Mouse (Mus musculus) thymus, adult 2 months (tissue): ENCODE results near the gene Pccb. TPM values are rescaled to one million over a fixed set of nuclear protein-coding genes. Genes with fewer than 3 reads are reported as not detected.
A peak's percentile ranks its signal among the peaks of the same experiment; 100 is the strongest.

Source experiments
- DNase-seq: peaks from one replicate; pipeline ENCODE4 v3.0.0; 2021
- H3K27ac ChIP-seq: fragments of 200-500 bp; 2 replicates; pipeline ENCODE4 v1.5.1; 2012; ENCODE audit warnings: low read length, control low read depth; ENCODE audit not compliant: control insufficient read depth, insufficient read depth
- H3K27me3 ChIP-seq: fragments of 200-500 bp; 2 replicates; pipeline ENCODE4 v1.6.1; 2012; ENCODE audit warnings: mild to moderate bottlenecking, low read length, moderate library complexity, mixed read lengths; ENCODE audit not compliant: control insufficient read depth, insufficient read depth
- H3K36me3 ChIP-seq: fragments of 200-500 bp; 2 replicates; pipeline ENCODE4 v1.6.1; 2012; ENCODE audit warnings: mild to moderate bottlenecking, low read length, moderate library complexity; ENCODE audit not compliant: control insufficient read depth, insufficient read depth
- H3K4me1 ChIP-seq: fragments of 200-500 bp; replicated peaks from 2 replicates; pipeline ENCODE4 v1.6.1; 2012; ENCODE audit warnings: low read length; ENCODE audit not compliant: control insufficient read depth, insufficient read depth
- H3K4me3 ChIP-seq: fragments of 200-500 bp; 2 replicates; pipeline ENCODE4 v1.5.1; 2012; ENCODE audit warnings: mild to moderate bottlenecking, low read length, control low read depth, moderate library complexity; ENCODE audit not compliant: control insufficient read depth, insufficient read depth
- CTCF ChIP-seq: fragments of 200-500 bp; IDR thresholded peaks from 2 replicates; pipeline ENCODE4 v1.5.1; 2012; ENCODE audit warnings: mild to moderate bottlenecking, control low read depth, low read length, moderate library complexity, borderline replicate concordance; ENCODE audit not compliant: control insufficient read depth, poor library complexity, insufficient read depth; ENCODE audit errors: extremely low read depth
- POLR2A ChIP-seq: fragments of 200-500 bp; IDR thresholded peaks from 2 replicates; pipeline ENCODE4 v1.6.1; 2012; ENCODE audit warnings: mild to moderate bottlenecking, low read length, control low read depth, moderate library complexity; ENCODE audit not compliant: control insufficient read depth, poor library complexity, insufficient read depth; ENCODE audit errors: extremely low read depth
- WGBS: fragments of 180-500 bp; shearing (Covaris S2); methylation state at CpG from one replicate; pipeline ENCODE4 v1.1.7; 2018; 5-methylcytosine and 5-hydroxymethylcytosine counted together
- polyA plus RNA-seq: library from polyadenylated mRNA; depleted of rRNA; stranded (reverse); fragments of >200 nt; gene quantifications from 2 replicates; pipeline ENCODE4 v1.2.3, GENCODE M21; 2012

Gene Pccb
- polyA plus RNA-seq, 1 experiment: 43.8 TPM

DNA sequence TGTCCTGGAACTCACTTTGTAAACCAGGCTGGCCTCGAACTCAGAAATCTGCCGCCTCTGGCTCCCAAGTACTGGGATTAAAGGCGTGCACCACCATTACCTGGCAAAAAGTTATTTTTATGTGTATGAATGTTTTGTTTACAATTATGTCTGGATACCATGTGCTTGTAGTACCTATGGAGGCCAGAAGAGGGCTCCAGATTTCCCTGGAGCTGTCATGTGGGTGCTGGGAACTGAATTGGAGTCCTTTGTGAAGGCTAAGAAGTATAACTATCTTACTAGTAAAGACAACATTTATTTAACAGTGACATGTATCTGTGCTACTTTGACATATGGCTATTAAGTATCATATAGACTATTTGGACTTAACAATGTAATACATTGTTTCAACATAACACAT is 35.1 kb upstream of the Pccb start:
- Histone ChIP-seq H3K27ac (no peak overlapping the region), H3K4me1 (no peaks in the 10 kb centered on the region), H3K36me3 (no peaks in the 10 kb centered on the region), H3K4me3 (no peak overlapping the region), H3K27me3 (no peaks in the 10 kb centered on the region)
- 96% methylated on average over 3 of the region's 3 CpGs for WGBS
- DNase-seq: no peak
- TF ChIP-seq CTCF (no peak), POLR2A (no peak)

- H3K4me1 ChIP-seq: peaks cover 6% of the 10 kb centered on the region
- no peak overlapping the region for H3K4me3 ChIP-seq
- no peaks in the 10 kb centered on the region for H3K27me3 ChIP-seq
- WGBS: 97% methylated on average over 3 of the region's 3 CpGs
- no peak for TF ChIP-seq CTCF
- no peak for TF ChIP-seq POLR2A
- no peak for DNase-seq
- no peak overlapping the region for H3K27ac ChIP-seq
- H3K36me3 ChIP-seq: no peaks in the 10 kb centered on the region
Observed at GRCm38 (mm10) chr9:101065076-101065602, 30.4 kb upstream of the Pccb start.

GRCm38 (mm10) chr9:101062253-101062780 is 27.6 kb upstream of the Pccb start:
- H3K36me3 ChIP-seq: no peaks in the 10 kb centered on the region
- WGBS: 92% methylated on average over 6 of the region's 6 CpGs
- H3K4me1 ChIP-seq: peaks cover 6% of the 10 kb centered on the region
- TF ChIP-seq POLR2A: no peak
- TF ChIP-seq CTCF: no peak
- no peak for DNase-seq
- no peak overlapping the region for H3K27ac ChIP-seq
- no peak overlapping the region for H3K4me3 ChIP-seq
- no peaks in the 10 kb centered on the region for H3K27me3 ChIP-seq

GRCm38 (mm10) chr9:101061035-101061434 is 26.3 kb upstream of the Pccb start:
- Histone ChIP-seq H3K27ac (peak overlapping the region; percentile 99), H3K4me1 (peaks cover 6% of the 10 kb centered on the region), H3K4me3 (no peak overlapping the region), H3K27me3 (no peaks in the 10 kb centered on the region), H3K36me3 (no peaks in the 10 kb centered on the region)
- peak; percentile 82 for DNase-seq
- WGBS: 22% methylated on average over 11 of the region's 11 CpGs
- TF ChIP-seq CTCF (no peak), POLR2A (no peak)

DNA sequence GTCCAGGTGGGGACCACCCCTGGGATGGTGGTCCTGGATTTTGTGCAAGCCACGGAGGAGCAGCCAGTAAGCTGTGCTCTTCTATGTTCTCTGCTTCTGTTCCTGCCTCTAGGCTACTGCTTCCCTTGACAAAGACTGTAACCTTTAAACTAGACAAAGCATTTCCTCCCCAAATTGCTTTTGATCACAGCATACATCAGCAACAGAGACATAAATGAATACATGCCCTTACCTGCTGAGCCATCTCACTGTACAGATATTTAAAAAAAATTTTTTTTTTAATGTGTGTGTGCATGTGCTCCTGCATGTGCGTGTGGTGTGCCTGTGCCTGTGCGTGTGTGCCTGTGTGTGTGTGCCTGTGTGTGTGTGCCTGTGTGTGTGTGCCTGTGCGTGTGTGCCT is 22.5 kb upstream of the Pccb start:
- TF ChIP-seq CTCF: no peak
- TF ChIP-seq POLR2A: no peak
- H3K36me3 ChIP-seq: no peaks in the 10 kb centered on the region

GRCm38 (mm10) chr9:101053279-101053678 is 18.6 kb upstream of the Pccb start:
- DNase-seq: no peak
- H3K27me3 ChIP-seq: no peaks in the 10 kb centered on the region
- no peak overlapping the region for H3K4me3 ChIP-seq
- H3K27ac ChIP-seq: no peak overlapping the region
- WGBS: 94% methylated on average over 14 of the region's 14 CpGs
- TF ChIP-seq POLR2A (no peak), CTCF (no peak)
- H3K4me1 ChIP-seq: no peaks in the 10 kb centered on the region
- no peaks in the 10 kb centered on the region for H3K36me3 ChIP-seq

More for the DNA sequence above, 22.5 kb upstream of the Pccb start:
- Histone ChIP-seq H3K27me3 (no peaks in the 10 kb centered on the region), H3K27ac (no peak overlapping the region), H3K4me1 (peaks cover 6% of the 10 kb centered on the region), H3K4me3 (no peak overlapping the region)
- no peak for DNase-seq
- WGBS: 97% methylated on average over 4 of the region's 4 CpGs

- no peak for TF ChIP-seq POLR2A
- no peak for TF ChIP-seq CTCF
- 87% methylated on average over 6 of the region's 6 CpGs for WGBS
- Histone ChIP-seq H3K36me3 (no peaks in the 10 kb centered on the region), H3K27ac (no peak overlapping the region), H3K4me1 (no peaks in the 10 kb centered on the region), H3K27me3 (no peaks in the 10 kb centered on the region), H3K4me3 (no peak overlapping the region)
- DNase-seq: no peak
Observed at GRCm38 (mm10) chr9:101052691-101053090, 18.0 kb upstream of the Pccb start.
